Mouse (Mus musculus) gastrocnemius, postnatal 4 days (tissue): ENCODE measurements around the gene 1700084M14Rik. TPM values are rescaled to one million over a fixed set of nuclear protein-coding genes. Genes with fewer than 3 reads are reported as not detected.
"Not testable (repeated sequence)": the region's sequence is repeated elsewhere in the genome, so short reads cannot be mapped to it uniquely, and the experiment has no call there.

Source experiments
- DNase-seq, 2 experiments: peaks; one replicate each; pipeline ENCODE4 v3.0.0; 2021 to 2022; ENCODE audit warnings: low spot score in 2 of 2, mixed read lengths in 2 of 2
- long read RNA-seq, 2 experiments: library from polyadenylated mRNA; stranded (forward); transcript quantifications; one replicate each; pipeline ENCODE4 v2.0.0; 2021
- total RNA-seq, 2 experiments: library from RNA; stranded (reverse); gene quantifications; 2 replicates each; pipeline ENCODE4 v1.2.3; 2021

The 1700084M14Rik gene
- total RNA-seq: not detected
- long read RNA-seq, experiment 1: 0 reads
- long read RNA-seq, experiment 2: 0 reads

DNA sequence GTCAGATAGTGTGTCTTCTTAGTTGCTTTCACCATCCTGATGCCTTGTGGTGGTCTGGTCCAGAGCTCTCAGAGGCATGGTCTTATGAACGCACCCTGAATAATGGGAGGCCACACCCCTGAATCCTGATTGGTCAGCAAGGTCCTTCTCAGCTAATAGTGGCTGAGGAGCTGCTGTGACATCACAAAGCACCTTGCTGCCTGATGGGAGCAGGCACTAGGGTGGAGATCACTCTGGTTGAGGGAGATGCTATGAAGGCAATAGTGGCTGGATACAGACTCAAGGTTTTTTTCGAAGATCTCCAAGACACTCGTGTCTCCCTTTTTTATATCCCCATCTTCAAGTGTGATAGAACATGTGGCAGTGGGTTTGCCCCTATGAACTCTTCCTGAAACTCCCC is at the start of gene 1700084M14Rik:
Gene 1700084M14Rik, minus strand, starts transcription at position 101 of the 400 bp plus-strand sequence.
- DNase-seq: not testable (repeated sequence)

Other genes with a start within 250 kb of the 1700084M14Rik start
- gene Mageb2, start 244.2 kb downstream of the 1700084M14Rik start, total RNA-seq: not detected
- gene Gm5072, start 183.4 kb downstream of the 1700084M14Rik start, total RNA-seq: not detected
- not detected for gene Gm8914, start 95.8 kb downstream of the 1700084M14Rik start, total RNA-seq
- not detected for gene Gm14781, start 56.3 kb upstream of the 1700084M14Rik start, total RNA-seq
- gene Mageb5, start 207.1 kb upstream of the 1700084M14Rik start, total RNA-seq: not detected